19 mouse cellular contexts compared by ENCODE assay signal in the genomic region with DNA sequence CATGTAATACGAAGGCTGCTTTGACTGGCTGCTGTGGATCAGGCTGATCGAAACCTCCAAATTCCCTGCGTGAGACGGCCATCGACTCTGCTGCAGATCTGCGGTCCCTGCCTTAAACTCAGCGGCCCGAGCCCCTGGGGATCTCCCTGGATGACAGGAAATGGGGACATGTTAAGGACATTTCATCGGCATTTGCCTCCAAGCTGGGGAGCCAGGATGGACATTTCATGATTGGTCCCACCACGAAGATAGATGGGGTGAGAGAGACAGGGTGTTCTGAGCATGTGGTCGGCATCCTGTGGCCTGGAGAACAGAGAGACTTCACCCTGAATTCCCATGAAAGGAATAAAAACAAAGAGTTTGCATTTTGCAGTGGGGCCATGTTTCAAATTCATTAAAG.
DNase-seq lines count a peak whose midpoint lies in the region; ATAC-seq and TF ChIP-seq lines count a peak whose summit lies in the region.
"Had no signal": no experiment of that assay in that cellular context is flagged by ENCODE, and none has a peak within 500 bp of the region (broad histone marks: within the 10 kb centered on the region; RNA-seq: fewer than 3 reads in every experiment).

No protein-coding gene starts in this region.

- H3K4me2 ChIP-seq in heart, embryonic 14.5 days (ENCODE audit: low read length) = 0 out of 2 replicates have a peak overlapping the region, but pooled peaks have one; percentile 6
- no peak overlapping the region for H3K4me2 ChIP-seq in midbrain, embryonic 11.5 days
- no peak overlapping the region for H3K4me2 ChIP-seq in midbrain, embryonic 16.5 days (ENCODE audit: low read length)
- peak overlapping the region; percentile 45 for H3K4me2 ChIP-seq in kidney, embryonic 14.5 days (replicated peaks; ENCODE audit: low read depth, low read length)
- 0 out of 2 replicates have a peak overlapping the region, but pooled peaks have one; percentile 21 for H3K4me2 ChIP-seq in limb, embryonic 13.5 days (replicated peaks)
- H3K4me2 ChIP-seq: hindbrain, embryonic 12.5 days had no signal

- H3K4me1 ChIP-seq in heart, embryonic 14.5 days (ENCODE audit: control insufficient read depth in 2 of 2, insufficient read depth in 2 of 2, low read length in 2 of 2) = peaks cover 9 to 12% of the 10 kb centered on the region in 2 experiments; a peak in 3 of 4 replicates
- no peaks in the 10 kb centered on the region for H3K4me1 ChIP-seq in heart, adult 2 months (ENCODE audit: control insufficient read depth, insufficient read depth, low read length)
- peaks cover 25% of the 10 kb centered on the region for H3K4me1 ChIP-seq in midbrain, embryonic 11.5 days (ENCODE audit: control insufficient read depth, insufficient read depth, low read length)
- peaks cover 10% of the 10 kb centered on the region for H3K4me1 ChIP-seq in midbrain, embryonic 16.5 days (ENCODE audit: control insufficient read depth, insufficient read depth, low read length)
- peaks cover 72% of the 10 kb centered on the region for H3K4me1 ChIP-seq in kidney, embryonic 14.5 days (ENCODE audit: control insufficient read depth, insufficient read depth, low read length)
- peaks cover 75% of the 10 kb centered on the region for H3K4me1 ChIP-seq in limb, embryonic 13.5 days
- H3K4me1 ChIP-seq: megakaryocyte, embryonic 14.5 days had no signal

- DNase-seq in heart, adult 2 months = no peak
- DNase-seq in midbrain, embryonic 11.5 days (ENCODE audit: low spot score, missing footprints) = peak; percentile 89
- DNase-seq: adrenal gland, adult 8-10 months; cerebellum, adult 11-12 months; gastrocnemius, postnatal 25 days; liver; lung, adult 18-20 months; right cerebral cortex, adult 18-20 months; thymus, adult 2 months had no signal

- H3K79me2 ChIP-seq in heart, adult 2 months (replicated peaks; ENCODE audit: control insufficient read depth, insufficient read depth, low read length) = no peaks in the 10 kb centered on the region

- no peak for ATAC-seq in heart, embryonic 14.5 days (ENCODE audit: insufficient number of reproducible peaks, insufficient read depth, low FRiP score, low read depth)
- ATAC-seq in midbrain, embryonic 11.5 days (ENCODE audit: low FRiP score) = no peak
- no peak for ATAC-seq in midbrain, embryonic 16.5 days
- no peak for ATAC-seq in kidney, embryonic 14.5 days (ENCODE audit: low FRiP score, low TSS enrichment)
- no peak for ATAC-seq in limb, embryonic 13.5 days (ENCODE audit: low FRiP score, low read depth)
- no peak for ATAC-seq in monocyte, adult 5-6 weeks (replicated peaks; ENCODE audit: insufficient number of reproducible peaks, low FRiP score, low TSS enrichment, poor library complexity, severe bottlenecking)
- ATAC-seq: forebrain, embryonic 16.5 days had no signal

- H3K27ac ChIP-seq in heart, embryonic 14.5 days (replicated peaks in 1 of 2; ENCODE audit: control insufficient read depth in 1 of 2, insufficient read depth in 1 of 2, low read depth in 2 of 2, low read length in 2 of 2) = no peak overlapping the region
- no peak overlapping the region for H3K27ac ChIP-seq in heart, adult 2 months
- H3K27ac ChIP-seq in midbrain, embryonic 11.5 days (ENCODE audit: low read depth, low read length) = no peak overlapping the region
- no peak overlapping the region for H3K27ac ChIP-seq in midbrain, embryonic 16.5 days (ENCODE audit: low read length)
- peak overlapping the region; percentile 95 for H3K27ac ChIP-seq in kidney, embryonic 14.5 days (ENCODE audit: low read depth, low read length)
- H3K27ac ChIP-seq in limb, embryonic 13.5 days = peak overlapping the region; percentile 49; the same call in 1 of the 2 replicates

- peaks cover 15% of the 10 kb centered on the region for H3K27me3 ChIP-seq in heart, embryonic 14.5 days (ENCODE audit: control insufficient read depth, insufficient read depth, low read length)
- H3K27me3 ChIP-seq in heart, adult 2 months (ENCODE audit: control insufficient read depth, insufficient read depth, low read length) = no peaks in the 10 kb centered on the region
- H3K27me3 ChIP-seq in midbrain, embryonic 11.5 days (ENCODE audit: control insufficient read depth, insufficient read depth, low read length) = peaks cover 30% of the 10 kb centered on the region
- H3K27me3 ChIP-seq in midbrain, embryonic 16.5 days (ENCODE audit: control insufficient read depth, insufficient read depth, low read depth, low read length) = peaks cover 42% of the 10 kb centered on the region
- H3K27me3 ChIP-seq in kidney, embryonic 14.5 days (ENCODE audit: control insufficient read depth, insufficient read depth, low read length) = peaks cover 6% of the 10 kb centered on the region; the same call in 1 of the 2 replicates
- peaks cover 85% of the 10 kb centered on the region for H3K27me3 ChIP-seq in limb, embryonic 13.5 days

- no peak for TF ChIP-seq POLR2A in heart, adult 2 months (IDR thresholded peaks at IDR 0.05; ENCODE audit: insufficient read depth, low read depth, low read length)

- WGBS in heart, embryonic 14.5 days = 35% methylated on average over 11 of the region's 11 CpGs
- WGBS in heart, adult 2 months = 39% methylated on average over 11 of the region's 11 CpGs
- WGBS in midbrain, embryonic 11.5 days = 48% methylated on average over 11 of the region's 11 CpGs
- 40% methylated on average over 11 of the region's 11 CpGs for WGBS in midbrain, embryonic 16.5 days
- WGBS in kidney, embryonic 14.5 days = 12% methylated on average over 11 of the region's 11 CpGs
- 42% methylated on average over 11 of the region's 11 CpGs for WGBS in limb, embryonic 13.5 days

- TF ChIP-seq CTCF in heart, adult 2 months (IDR thresholded peaks at IDR 0.05) = no peak

- no peaks in the 10 kb centered on the region for H3K36me3 ChIP-seq in heart, embryonic 14.5 days (ENCODE audit: control insufficient read depth, insufficient read depth, low read length)
- no peaks in the 10 kb centered on the region for H3K36me3 ChIP-seq in heart, adult 2 months (ENCODE audit: control insufficient read depth, insufficient read depth, low read length)
- H3K36me3 ChIP-seq in midbrain, embryonic 11.5 days (ENCODE audit: control insufficient read depth, insufficient read depth, low read length) = no peaks in the 10 kb centered on the region
- H3K36me3 ChIP-seq in midbrain, embryonic 16.5 days (ENCODE audit: control insufficient read depth, insufficient read depth, low read length) = no peaks in the 10 kb centered on the region
- H3K36me3 ChIP-seq in kidney, embryonic 14.5 days (ENCODE audit: control insufficient read depth, insufficient read depth, low read length) = no peaks in the 10 kb centered on the region
- no peaks in the 10 kb centered on the region for H3K36me3 ChIP-seq in limb, embryonic 13.5 days
- H3K36me3 ChIP-seq: G1E; hindbrain, embryonic 12.5 days had no signal

- intact Hi-C loops in heart, adult 2 months (cut with DNase I) = loop anchor here (2.0 kb wide), 1 partner anchor 117 kb away; no protein-coding TSS in a partner anchor

- H3K4me3 ChIP-seq in heart, embryonic 14.5 days (ENCODE audit: control insufficient read depth in 1 of 2, insufficient read depth in 1 of 2, low read depth in 1 of 2, low read length in 2 of 2) = no peak overlapping the region
- H3K4me3 ChIP-seq in heart, adult 2 months = no peak overlapping the region
- H3K4me3 ChIP-seq in midbrain, embryonic 11.5 days (ENCODE audit: low read depth, low read length) = no peak overlapping the region
- no peak overlapping the region for H3K4me3 ChIP-seq in midbrain, embryonic 16.5 days (ENCODE audit: low read depth, low read length)
- H3K4me3 ChIP-seq in kidney, embryonic 14.5 days (ENCODE audit: low read length) = peak overlapping the region; percentile 9
- no peak overlapping the region for H3K4me3 ChIP-seq in limb, embryonic 13.5 days
- H3K4me3 ChIP-seq: erythroblast, embryonic 14.5 days; hindbrain, embryonic 12.5 days; megakaryocyte, embryonic 14.5 days had no signal

- H3K9ac ChIP-seq in heart, embryonic 14.5 days (ENCODE audit: low read length) = no peak overlapping the region
- no peak overlapping the region for H3K9ac ChIP-seq in heart, adult 2 months (ENCODE audit: low read depth, low read length)
- H3K9ac ChIP-seq in midbrain, embryonic 11.5 days (ENCODE audit: low read length) = no peak overlapping the region
- no peak overlapping the region for H3K9ac ChIP-seq in midbrain, embryonic 16.5 days (ENCODE audit: low read depth, low read length)
- peak overlapping the region; percentile 61 for H3K9ac ChIP-seq in kidney, embryonic 14.5 days (ENCODE audit: low read depth, low read length)
- no peak overlapping the region for H3K9ac ChIP-seq in limb, embryonic 13.5 days
- H3K9ac ChIP-seq: hindbrain, embryonic 12.5 days had no signal

- TF ChIP-seq EP300 in heart, adult 2 months (IDR thresholded peaks at IDR 0.05; ENCODE audit: insufficient read depth, low read depth, low read length) = no peak

- no peaks in the 10 kb centered on the region for H3K9me3 ChIP-seq in heart, embryonic 14.5 days (ENCODE audit: control insufficient read depth, low read length)
- no peaks in the 10 kb centered on the region for H3K9me3 ChIP-seq in midbrain, embryonic 11.5 days (ENCODE audit: control insufficient read depth, low read length)
- no peaks in the 10 kb centered on the region for H3K9me3 ChIP-seq in midbrain, embryonic 16.5 days (replicated peaks; ENCODE audit: control insufficient read depth, low read length, poor library complexity, severe bottlenecking)
- no peaks in the 10 kb centered on the region for H3K9me3 ChIP-seq in kidney, embryonic 14.5 days (ENCODE audit: control insufficient read depth, low read length)
- H3K9me3 ChIP-seq in limb, embryonic 13.5 days = no peaks in the 10 kb centered on the region
- H3K9me3 ChIP-seq: hindbrain, embryonic 12.5 days; megakaryocyte, embryonic 14.5 days had no signal

Comparison
In these comparisons a context has a peak if more than half of its experiments do, and no peak if none do; other contexts are left out.
1. H3K27ac ChIP-seq: peak in kidney, embryonic 14.5 days (single experiment) and limb, embryonic 13.5 days (single experiment); none in heart, embryonic 14.5 days (0 of 2), heart, adult 2 months (single experiment), midbrain, embryonic 11.5 days (single experiment) and midbrain, embryonic 16.5 days (single experiment).
2. H3K4me2 ChIP-seq: peak in heart, embryonic 14.5 days (single experiment), kidney, embryonic 14.5 days (single experiment) and limb, embryonic 13.5 days (single experiment); none in midbrain, embryonic 11.5 days (single experiment) and midbrain, embryonic 16.5 days (single experiment).